Mouse (Mus musculus): ENCODE results near the gene Samd1.

The Samd1 gene

DNA sequence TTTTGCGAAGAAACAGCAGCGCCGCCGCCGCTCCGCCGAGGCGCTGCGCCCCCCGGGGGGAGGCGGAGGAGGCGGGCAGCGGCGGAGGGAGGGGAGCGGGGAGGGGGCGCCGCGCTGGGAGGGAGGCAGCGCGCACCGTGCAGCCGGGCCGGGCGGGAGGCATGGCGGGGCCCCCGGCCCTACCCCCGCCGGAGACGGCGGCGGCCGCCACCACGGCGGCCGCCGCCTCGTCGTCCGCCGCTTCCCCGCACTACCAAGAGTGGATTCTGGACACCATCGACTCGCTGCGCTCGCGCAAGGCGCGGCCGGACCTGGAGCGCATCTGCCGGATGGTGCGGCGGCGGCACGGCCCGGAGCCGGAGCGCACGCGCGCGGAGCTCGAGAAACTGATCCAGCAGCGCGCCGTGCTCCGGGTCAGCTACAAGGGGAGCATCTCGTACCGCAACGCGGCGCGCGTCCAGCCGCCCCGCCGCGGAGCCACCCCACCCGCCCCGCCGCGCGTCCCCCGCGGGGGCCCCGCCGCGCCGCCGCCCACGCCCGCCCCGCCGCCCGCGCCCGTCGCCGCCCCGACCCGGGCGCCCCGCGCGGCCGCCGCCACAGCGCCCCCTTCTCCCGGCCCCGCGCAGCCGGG, at the start of gene Samd1:
Gene Samd1 (plus strand): TSS at position 162 of the 631 bp plus-strand sequence.
- DNase-seq (ENCODE audit: low spot score in 2 of 2): peak; percentile 46 to 63

DNA sequence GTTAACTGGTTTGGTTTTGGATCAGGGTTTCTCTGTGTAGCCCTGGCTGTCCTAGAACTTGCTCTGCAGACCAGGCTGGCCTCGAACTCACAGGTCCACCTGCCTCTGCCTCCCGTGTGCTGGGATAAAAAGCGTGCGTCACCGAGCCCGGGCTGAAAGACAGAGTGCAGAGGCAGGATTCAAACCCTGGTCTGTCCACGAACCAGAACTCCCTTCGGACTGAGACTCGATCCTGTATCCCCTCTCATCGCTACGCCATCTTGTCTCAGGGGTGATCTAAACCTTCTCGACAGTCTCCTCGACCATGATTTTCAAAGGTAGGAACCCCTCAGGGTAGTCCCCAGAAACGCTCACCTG, 42.7 kb upstream of the Samd1 start:
- DNase-seq (ENCODE audit: low spot score in 2 of 2): no peak

DNA sequence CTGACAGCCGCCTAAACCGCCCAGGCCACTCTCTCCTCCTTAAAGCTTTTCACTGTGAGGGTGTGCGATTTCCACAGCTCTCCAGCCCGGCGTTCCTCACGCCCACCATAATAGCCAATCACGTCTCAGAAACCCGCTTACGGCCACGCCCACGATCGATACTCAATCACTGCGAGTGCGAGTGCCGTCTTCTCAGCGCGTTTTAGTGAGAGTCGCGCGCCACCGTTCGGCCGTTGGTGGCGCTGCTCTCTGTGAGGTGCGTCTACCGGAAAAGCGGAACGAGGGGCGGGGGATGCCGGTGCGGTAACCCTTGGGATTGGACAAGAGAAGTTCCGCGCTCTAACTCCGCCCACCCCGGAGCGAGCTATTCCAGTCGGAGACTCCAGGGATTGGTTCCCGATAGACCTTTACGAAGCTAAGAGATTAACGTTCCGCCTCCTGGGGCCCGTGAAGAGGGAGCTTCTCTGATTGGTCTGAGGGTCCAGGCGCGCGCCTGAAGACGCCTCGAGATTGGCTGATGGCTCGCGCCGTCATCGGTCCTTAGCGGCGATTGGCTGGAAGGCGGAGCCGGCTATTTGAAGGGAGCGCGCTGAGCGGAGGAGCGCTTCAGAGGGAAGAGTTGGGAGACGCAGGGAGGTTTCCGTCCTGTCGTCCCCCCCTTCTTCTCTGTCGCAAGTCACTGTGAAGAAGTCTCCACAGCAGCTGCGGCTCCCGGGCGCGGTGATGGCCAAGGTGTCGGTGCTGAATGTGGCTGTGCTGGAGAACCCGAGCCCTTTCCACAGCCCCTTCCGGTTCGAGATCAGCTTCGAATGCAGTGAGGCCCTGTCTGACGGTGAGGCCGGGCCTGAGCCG, 42.1 kb upstream of the Samd1 start, which contains the start of the genes Gm10644 and Asf1b:
Gene Gm10644 (minus strand): TSS at position 100 of the 852 bp plus-strand sequence.
Gene Asf1b (plus strand): TSS at position 402 of the 852 bp plus-strand sequence.
- DNase-seq (ENCODE audit: low spot score in 2 of 2): peak; percentile 95 to 99

DNA sequence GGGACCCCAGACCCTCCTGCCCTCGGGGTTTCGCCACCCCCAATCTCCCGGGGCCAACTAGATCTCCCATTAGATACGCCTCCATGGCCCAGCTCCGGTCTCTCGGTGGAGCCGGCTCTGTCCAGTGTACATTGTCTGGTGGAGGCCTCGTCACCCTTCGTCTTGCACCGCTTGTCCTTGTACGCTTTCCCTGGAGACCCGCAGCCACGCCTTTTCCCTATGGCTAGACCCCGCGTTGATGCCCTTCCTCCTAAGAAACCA, 41.6 kb upstream of the Samd1 start:
- no peak for DNase-seq (ENCODE audit: low spot score in 2 of 2)

DNA sequence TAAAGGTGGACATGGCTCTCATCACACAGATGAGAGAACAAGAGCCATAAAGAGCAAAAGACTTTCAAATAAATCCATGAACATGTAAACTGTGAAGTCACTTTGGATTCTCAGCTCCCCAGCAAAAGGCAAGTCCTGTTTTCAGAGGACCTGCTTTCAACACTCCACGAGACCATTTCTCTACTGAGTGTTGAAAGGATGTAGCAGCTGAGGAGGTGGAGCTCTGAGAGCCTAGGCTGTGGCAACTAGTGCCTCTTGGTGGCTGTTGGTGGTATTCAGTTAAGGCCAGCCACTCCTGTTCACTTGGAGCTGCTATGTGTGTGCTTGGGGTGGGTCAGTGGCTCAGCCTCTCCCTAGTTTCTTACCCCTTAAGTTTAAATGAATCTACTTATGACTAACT, 40.7 kb upstream of the Samd1 start:
- DNase-seq (ENCODE audit: low spot score in 2 of 2): no peak

DNA sequence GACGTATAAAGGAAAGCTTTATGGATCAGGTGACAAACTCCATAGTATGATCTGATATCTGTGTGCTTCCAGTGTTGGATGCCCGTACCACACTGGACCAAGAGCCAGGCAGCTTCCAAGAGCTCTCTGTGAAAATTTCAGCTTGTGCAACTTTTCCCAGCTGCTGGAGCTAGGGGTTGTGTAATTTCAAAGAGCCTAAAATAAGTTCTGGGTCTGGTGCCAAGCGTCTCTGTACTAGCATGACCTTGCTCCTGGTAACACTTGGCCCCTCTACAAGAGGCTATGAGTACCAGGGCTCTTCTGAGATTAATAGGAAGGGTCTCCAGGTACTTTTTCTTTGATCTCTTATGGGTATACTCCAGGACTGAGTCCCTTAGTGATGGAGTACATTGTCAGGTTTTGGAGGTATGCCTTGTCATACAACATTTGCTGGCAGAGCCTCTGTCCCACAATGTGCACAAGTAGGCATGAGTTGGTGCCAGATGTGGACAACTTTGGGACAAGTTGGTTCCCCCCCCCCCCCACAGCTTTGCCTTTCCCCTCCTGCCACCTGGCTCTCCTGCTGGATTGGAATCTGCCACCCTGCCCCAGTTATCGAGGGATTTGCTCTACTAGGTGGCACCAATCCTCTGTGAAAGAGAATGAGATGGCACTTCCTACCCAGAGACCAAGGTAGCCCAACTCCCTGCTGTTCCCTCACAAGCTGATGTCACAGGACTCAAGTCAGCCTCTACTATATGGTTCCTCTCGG, 33.3 kb upstream of the Samd1 start:
- DNase-seq (ENCODE audit: low spot score in 2 of 2): no peak

DNA sequence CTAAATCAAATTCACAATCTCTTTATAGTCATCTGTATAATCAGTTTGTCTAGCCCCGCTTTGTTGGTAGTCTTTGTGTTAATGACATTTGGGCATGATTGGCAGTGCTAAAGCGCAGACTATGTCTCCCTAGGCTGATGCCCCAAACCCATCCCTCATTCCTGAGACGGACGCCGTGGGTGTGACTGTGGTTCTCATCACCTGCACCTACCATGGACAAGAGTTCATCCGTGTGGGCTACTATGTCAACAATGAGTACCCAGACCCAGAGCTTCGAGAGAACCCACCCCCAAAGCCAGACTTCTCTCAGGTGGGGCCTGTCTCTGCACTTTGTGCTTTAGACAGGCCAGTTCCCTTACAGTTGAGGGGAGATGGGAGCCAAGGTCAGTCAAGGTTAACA, 29.8 kb upstream of the Samd1 start:
- DNase-seq (ENCODE audit: low spot score in 2 of 2): no peak

DNA sequence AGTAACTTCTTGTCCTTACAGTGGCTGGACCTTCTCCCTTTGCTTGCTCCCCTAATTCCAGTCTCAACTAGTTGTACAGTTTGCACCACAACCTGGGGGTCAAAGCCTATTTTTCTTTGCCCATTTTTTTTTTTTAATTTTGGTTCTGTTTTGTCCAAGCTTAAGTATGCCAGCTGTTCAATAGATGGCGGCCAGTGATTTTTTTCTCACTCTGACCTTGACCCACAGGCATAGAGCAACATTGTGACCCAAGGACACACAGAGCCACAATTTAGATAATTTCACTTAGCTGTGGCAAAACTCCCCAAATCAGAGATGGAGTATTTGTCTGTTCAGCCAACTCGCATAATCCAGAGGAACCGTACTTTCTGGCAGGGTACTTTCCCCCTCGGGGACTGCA, 26.4 kb upstream of the Samd1 start:
- no peak for DNase-seq (ENCODE audit: low spot score in 2 of 2)

DNA sequence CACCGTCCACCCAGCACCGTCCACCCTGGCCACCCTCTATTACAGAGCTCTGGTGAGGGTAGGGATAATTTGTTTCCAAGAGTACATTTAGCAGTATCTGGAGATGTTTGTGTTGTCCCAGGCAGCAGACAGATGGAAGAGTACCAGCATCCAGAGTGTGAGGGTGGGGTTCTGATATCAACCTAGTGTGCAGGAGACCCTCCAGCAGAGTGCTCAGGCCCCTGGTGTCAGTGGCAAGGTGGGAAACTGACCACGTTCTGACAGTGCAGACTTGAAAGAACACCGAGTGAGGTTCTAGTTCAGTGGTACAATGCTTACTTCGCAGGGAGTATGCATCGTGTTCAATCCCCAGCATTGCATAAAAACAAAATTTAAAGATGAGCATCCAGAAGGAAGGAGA, 25.8 kb upstream of the Samd1 start:
- DNase-seq (ENCODE audit: low spot score in 2 of 2): no peak

DNA sequence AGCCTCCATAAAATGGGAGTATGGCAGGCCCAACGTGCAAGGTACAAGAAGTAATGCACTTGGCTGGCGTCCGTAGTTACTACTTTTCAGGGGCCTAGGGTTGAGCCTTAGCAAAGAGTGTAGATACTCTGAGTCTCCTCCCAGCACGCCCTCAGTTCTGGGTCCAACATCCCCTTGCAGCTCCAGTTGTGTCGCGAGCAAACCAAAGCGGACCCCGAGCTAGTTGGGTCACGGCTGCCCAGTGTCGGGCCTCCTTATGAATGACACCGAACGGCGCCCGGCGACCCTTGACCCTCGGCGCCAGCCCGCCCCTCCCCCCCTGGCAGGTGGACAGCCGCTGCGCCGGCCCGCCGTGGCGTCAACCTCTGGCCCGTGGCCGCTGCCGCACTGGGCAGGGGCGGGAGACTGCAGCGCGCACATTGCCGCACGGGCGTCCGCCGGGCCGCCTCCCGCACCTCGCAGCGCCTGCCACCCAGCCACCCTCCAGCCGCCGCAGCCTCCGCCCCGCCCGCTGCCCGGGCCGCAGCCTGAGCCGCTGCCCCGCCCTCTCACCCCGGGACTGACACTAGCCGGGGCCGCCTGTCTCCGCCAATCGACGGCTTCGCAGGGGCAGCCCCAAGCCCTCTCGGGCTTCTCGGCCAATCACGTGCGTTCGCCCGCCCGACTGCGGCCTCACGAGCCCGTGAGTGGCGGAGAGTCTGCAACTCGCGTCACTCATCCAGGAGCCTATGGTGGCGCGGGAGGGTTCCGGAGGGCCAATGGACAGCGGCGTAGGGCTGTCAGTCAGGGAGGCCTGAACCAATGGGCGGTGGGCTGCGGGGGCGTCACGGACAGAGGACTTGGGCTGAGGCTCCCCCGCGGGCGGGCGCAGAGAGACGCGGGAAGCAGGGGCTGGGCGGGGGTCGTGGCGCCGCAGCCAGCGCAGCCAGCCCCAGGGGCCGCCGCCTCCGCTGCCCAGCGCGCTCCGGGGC, 25.0 kb upstream of the Samd1 start, which contains the start of gene Prkaca:
Gene Prkaca (plus strand): TSS at position 844 of the 971 bp plus-strand sequence.
- peak; percentile 99 for DNase-seq (ENCODE audit: low spot score in 2 of 2)

DNA sequence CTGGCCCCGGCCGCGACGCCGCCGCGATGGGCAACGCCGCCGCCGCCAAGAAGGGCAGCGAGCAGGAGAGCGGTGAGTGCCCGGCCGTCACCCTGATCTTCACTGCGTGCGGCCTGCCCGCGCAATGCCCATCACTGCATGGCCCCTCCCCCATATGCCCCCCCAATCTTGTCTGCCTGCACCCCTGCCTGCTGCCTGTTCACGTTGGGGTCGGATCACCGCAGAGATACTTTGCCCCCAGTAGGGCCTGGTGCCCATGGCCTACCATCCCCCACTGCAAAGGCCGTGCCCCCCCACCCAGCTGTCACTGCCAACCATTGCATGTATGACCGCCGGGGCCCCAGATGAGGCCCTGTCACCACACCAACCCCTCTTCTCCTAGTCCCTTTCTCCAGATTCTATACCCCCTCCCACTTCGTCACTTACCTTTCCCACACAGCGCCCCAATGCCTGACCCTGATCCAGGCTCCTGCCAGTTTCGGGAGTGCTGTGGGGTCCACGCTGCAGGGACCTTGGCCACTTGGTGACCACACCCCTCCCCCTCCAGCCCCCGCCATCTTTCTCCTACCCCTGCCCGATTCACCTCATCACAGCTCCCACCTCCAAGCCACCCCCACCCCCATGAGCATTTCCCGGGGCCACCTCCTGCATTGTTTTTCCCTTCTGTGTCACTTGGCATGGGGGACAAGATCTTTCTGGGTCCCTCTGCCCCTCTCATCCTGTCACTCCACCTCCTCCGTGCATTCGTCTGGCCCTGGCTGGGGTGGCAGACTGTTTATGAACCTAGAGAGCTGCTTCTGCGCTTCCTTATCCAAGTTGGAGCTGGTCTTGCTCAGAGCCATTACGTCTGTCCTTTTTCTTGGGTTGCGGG, 24.1 kb upstream of the Samd1 start:
- DNase-seq (ENCODE audit: low spot score in 2 of 2): no peak

DNA sequence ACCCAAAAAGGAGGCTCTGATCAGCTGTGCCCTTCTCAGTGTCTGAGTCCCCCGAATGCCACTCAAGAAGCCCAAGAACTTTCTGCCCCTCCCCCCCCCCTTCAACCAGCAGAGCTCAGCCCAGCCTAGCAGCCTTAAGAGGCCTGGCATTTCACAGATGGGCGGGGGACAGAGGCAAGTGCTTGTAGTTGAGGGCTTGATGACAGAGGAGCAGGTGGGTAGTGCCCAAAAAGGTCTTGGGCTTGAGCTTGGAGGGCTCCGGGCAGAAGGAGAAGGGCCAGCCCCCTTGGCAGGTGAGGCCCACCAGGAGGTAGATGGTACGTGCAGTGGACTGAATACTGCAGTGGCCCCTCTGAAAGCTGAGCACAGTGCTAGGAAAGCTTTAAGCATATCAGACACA, 23.0 kb upstream of the Samd1 start:
- no peak for DNase-seq (ENCODE audit: low spot score in 2 of 2)

DNA sequence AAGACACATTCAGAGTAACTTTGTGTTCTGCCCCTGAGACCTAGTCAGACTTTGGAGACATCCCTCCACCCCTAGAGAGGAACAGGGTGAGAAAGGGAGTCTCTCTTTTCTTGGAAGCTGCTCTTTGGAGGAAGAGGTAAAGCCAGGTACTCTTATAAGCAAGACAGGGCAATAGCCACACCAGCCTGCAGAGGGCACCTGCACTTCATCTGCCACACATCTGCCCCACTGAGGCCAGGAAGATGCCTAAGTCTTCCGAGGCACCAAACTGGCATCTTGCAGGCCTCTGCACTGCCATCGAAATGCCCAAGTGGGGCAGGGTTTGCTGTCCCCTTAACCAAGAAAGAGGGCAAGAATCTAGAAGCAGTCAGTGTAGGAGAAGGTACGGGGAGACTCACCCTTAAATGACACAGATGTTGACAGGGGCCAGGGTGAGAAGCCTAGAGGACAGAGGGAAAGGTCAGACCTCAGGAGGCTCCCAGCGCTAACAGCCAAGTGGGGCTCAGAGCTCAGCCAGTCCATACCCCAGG, 21.3 kb upstream of the Samd1 start:
- DNase-seq (ENCODE audit: low spot score in 2 of 2): no peak

DNA sequence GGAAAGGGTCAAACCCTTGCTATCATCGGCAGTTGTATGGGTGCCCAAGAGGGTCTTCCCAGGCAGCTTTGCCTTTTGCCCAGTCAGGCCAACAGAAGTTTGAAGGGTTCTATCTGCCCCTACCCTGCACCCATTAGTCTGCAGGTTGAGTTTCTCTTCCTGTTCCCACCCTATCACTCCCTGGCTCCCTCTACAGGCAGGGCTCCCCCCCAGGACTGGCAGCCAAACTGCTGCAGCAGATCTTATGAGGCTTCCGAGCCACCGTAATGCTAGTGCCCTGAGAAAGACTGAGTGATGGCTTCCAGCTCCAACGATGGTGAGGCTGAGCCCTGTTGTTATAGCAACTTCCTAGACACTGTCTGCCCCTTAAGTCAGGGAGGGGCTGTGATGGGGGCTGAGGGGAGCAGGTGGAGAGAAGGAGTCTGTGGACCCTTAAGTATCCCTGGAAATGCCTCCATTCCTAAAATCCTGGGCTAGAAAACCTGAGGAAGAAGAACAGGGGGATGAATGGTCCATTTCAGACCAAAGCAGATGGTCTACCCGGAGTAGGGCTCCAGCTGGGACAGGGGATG, 20.6 kb upstream of the Samd1 start:
- no peak for DNase-seq (ENCODE audit: low spot score in 2 of 2)

DNA sequence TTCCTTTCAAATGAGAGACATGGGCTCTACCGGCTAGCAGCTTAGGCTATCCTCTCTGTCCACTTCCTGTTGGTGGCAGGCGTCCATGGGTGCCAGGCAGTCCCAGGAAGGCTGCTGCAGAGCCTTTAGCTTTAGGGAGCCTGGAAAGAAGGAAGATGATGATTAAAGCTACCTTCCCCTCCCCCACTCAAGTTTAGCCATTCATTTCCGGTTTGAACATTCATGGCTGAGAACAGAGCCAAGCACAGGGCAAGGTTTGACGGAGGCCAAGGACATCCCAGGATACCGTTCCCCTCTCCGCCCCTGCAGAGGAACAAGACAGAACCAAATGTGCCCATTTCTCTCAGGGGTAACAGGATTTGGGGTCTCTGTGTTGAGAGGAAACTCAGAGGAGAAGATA, 19.8 kb upstream of the Samd1 start:
- DNase-seq (ENCODE audit: low spot score in 2 of 2): no peak

DNA sequence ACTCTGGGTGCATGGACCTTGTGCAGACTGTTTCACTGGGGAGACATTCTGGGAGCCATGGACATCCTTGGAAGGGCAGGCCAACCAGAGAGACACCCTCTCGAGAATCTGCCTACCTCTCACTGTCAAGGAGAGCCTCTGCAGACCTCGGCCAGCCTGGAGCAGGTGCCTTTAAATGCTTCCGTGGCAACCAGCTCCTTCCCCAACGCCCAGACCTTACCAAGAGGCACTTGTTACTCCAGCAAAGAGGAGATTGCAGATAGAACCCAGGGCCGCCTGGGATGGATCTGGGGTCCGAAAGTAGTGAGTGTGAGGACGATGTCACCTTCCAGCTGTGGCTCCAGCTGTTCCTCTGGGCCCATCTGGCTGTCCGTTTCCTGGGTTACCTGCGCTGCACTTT, 19.3 kb upstream of the Samd1 start:
- no peak for DNase-seq (ENCODE audit: low spot score in 2 of 2)

DNA sequence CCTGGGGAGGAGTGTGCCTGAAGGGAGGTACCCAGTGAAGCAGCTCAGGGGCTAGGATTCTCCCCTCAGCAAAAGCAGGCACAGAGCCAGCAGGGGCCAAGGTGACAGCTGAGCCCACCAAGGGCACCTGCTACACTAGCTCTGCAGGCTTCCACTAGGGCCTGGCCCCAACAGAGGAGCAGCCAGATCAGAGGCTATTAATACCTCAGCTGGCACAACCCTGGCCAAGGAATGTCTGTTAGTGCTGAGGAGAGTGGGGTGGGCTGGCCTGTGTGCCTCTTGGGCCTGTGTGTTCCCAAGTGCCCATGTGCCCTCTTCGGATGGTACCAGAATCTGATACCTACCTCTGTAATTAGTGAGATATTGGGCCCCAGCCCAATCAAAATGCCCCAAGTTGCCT, 17.2 kb upstream of the Samd1 start:
- DNase-seq (ENCODE audit: low spot score in 2 of 2): no peak

DNA sequence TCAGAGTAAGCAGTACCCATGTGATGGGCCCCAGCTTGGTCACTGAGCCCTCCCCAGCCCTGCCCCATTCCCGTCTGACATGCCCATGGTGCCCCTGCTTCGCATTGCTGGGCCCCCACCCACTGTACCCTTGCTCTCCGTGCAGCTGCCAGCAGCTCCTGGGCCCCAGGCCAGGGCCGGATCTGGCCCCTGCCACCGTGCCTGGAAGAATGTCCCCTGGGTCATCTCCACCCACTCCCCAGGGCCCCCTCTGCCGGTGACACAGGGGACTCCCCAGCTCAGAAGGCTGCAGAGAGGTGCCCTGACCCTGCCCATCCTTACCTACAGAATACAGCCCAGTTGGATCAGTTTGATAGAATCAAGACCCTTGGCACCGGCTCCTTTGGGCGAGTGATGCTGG, 16.6 kb upstream of the Samd1 start:
- no peak for DNase-seq (ENCODE audit: low spot score in 2 of 2)

DNA sequence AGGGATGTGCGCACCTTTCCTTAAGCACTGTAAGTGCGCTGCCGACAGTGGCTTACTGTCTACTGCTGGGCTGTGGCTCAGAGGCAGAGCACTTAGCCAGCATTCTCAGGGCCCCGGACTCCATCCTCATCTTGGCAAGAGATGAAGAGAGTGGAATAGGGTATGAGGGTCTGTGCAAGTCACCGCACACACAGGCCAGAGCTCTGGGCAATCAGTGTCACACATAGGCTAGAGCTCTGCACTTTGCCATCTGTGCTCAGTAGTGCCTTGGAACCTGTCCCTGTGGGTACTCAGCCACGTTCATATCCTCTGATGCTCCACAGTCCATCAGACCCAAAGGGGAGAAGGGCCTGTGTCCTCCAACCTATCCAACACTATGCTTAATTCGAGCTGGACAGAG, 15.9 kb upstream of the Samd1 start:
- DNase-seq (ENCODE audit: low spot score in 2 of 2): no peak

DNA sequence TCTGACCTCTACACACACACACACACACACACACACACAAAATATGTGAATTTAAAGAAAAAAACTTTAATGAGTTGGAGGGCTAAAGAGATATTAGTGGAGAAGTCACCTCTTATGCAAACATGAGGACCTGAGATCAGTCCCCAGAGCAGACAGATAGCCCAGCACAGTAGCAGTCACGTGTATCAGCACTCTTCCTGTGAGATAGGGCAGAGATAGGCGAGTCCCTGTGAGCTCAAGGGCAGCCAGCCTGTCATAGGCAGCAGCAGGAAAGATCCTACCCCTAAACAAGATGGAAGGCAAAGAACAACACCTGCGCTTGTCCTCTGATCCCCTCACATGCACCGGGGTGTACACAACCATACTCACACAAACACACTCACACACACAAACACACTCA, 15.0 kb upstream of the Samd1 start:
- no peak for DNase-seq (ENCODE audit: low spot score in 2 of 2)
